Mouse (Mus musculus) heart, embryonic 16.5 days (tissue): ENCODE results near the gene Rab23. TPM values are rescaled to one million over a fixed set of nuclear protein-coding genes. Genes with fewer than 3 reads are reported as not detected.

Experiments used
- polyA plus RNA-seq: library from polyadenylated mRNA; unstranded; fragments of >200 nt; fragmentation: Nextera tagmentation; extraction: Ambion mirVana; gene quantifications from 2 replicates; pipeline ENCODE4 v1.2.1, GENCODE M21; 2015

Gene Rab23
- polyA plus RNA-seq, 1 experiment from 2014 or later, result 10.9 TPM

Other genes with a start within 250 kb of the Rab23 start
- gene Prim2, start 50.1 kb upstream of the Rab23 start, polyA plus RNA-seq, result 18.5 and 22.6 TPM in 2 replicates
- gene Bag2, start 37.9 kb downstream of the Rab23 start, polyA plus RNA-seq, result 87.3 and 90.1 TPM in 2 replicates
- gene Zfp451, start 94.7 kb downstream of the Rab23 start, polyA plus RNA-seq, result 14.1 and 14.4 TPM in 2 replicates
- gene Bend6, start 187.9 kb downstream of the Rab23 start, polyA plus RNA-seq, result 3.9 and 5.0 TPM in 2 replicates
- gene Dst, start 188.3 kb downstream of the Rab23 start, polyA plus RNA-seq, result 23.1 and 24.0 TPM in 2 replicates